Mouse (Mus musculus) embryo, embryonic 11 days (tissue): Measurements from ENCODE around the gene 1600014C23Rik.

Source experiments
- DNase-seq: peaks from one replicate; pipeline ENCODE4 v3.0.0-alpha.2; 2015

Gene 1600014C23Rik

GRCm38 (mm10) chr17:45723732-45724573, 9.7 kb downstream of the 1600014C23Rik start:
- DNase-seq = peak; percentile 92

- DNase-seq = peak; percentile 77
Observed at GRCm38 (mm10) chr17:45718323-45718722, 15.3 kb downstream of the 1600014C23Rik start.

GRCm38 (mm10) chr17:45711525-45711924, 22.1 kb downstream of the 1600014C23Rik start:
- DNase-seq = no peak

GRCm38 (mm10) chr17:45710407-45710806, 23.2 kb downstream of the 1600014C23Rik start:
- no peak for DNase-seq

- DNase-seq = no peak
Observed at GRCm38 (mm10) chr17:45709829-45710228, 23.8 kb downstream of the 1600014C23Rik start.

GRCm38 (mm10) chr17:45708179-45708578, 25.5 kb downstream of the 1600014C23Rik start:
- no peak for DNase-seq

- DNase-seq = peak; percentile 47
Observed at GRCm38 (mm10) chr17:45707376-45707775, 26.3 kb downstream of the 1600014C23Rik start.

GRCm38 (mm10) chr17:45706796-45707195, 26.8 kb downstream of the 1600014C23Rik start:
- no peak for DNase-seq

GRCm38 (mm10) chr17:45703187-45703586, 30.5 kb downstream of the 1600014C23Rik start:
- no peak for DNase-seq

GRCm38 (mm10) chr17:45702254-45702653, 31.4 kb downstream of the 1600014C23Rik start:
- no peak for DNase-seq

GRCm38 (mm10) chr17:45701236-45701591, 32.4 kb downstream of the 1600014C23Rik start:
- no peak for DNase-seq

GRCm38 (mm10) chr17:45700496-45701235, 33.0 kb downstream of the 1600014C23Rik start:
- DNase-seq = no peak

- no peak for DNase-seq
Observed at GRCm38 (mm10) chr17:45699039-45699740, 34.5 kb downstream of the 1600014C23Rik start.

- DNase-seq = no peak
Observed at GRCm38 (mm10) chr17:45698368-45698767, 35.3 kb downstream of the 1600014C23Rik start.

GRCm38 (mm10) chr17:45696981-45697380, 36.7 kb downstream of the 1600014C23Rik start:
- no peak for DNase-seq

GRCm38 (mm10) chr17:45695227-45696120, 38.2 kb downstream of the 1600014C23Rik start:
- no peak for DNase-seq

GRCm38 (mm10) chr17:45693812-45694565, 39.7 kb downstream of the 1600014C23Rik start:
- no peak for DNase-seq

- DNase-seq = no peak
Observed at GRCm38 (mm10) chr17:45692159-45692558, 41.5 kb downstream of the 1600014C23Rik start.

- no peak for DNase-seq
Observed at GRCm38 (mm10) chr17:45690044-45690443, 43.6 kb downstream of the 1600014C23Rik start.

GRCm38 (mm10) chr17:45689120-45689519, 44.5 kb downstream of the 1600014C23Rik start:
- no peak for DNase-seq

GRCm38 (mm10) chr17:45686716-45687115, 46.9 kb downstream of the 1600014C23Rik start, which contains the start of gene Tmem63b:
Tmem63b (minus strand) TSS chr17:45686905.
- DNase-seq = peak; percentile 51
